Mouse (Mus musculus) right cerebral cortex, postnatal 36 days (tissue): Measurements from ENCODE around the gene Ptgfrn.

Experiments used
- DNase-seq, 2 experiments: peaks; one replicate each; pipeline ENCODE4 v3.0.0; 2022; ENCODE audit warnings: low spot score in 2 of 2, mixed read lengths in 1 of 2

The Ptgfrn gene

GRCm38 (mm10) chr3:101078344-101078743, 31.7 kb downstream of the Ptgfrn start:
- no peak for DNase-seq

GRCm38 (mm10) chr3:101077710-101078100, 32.4 kb downstream of the Ptgfrn start:
- DNase-seq = no peak

- DNase-seq = no peak
These were observed 32.9 kb downstream of the Ptgfrn start for GRCm38 (mm10) chr3:101076966-101077709.

GRCm38 (mm10) chr3:101075866-101076265, 34.2 kb downstream of the Ptgfrn start:
- no peak for DNase-seq

GRCm38 (mm10) chr3:101073384-101073783, 36.7 kb downstream of the Ptgfrn start:
- DNase-seq = no peak

- DNase-seq = no peak
These were observed 37.4 kb downstream of the Ptgfrn start for GRCm38 (mm10) chr3:101072506-101073215.

- no peak for DNase-seq
These were observed 38.5 kb downstream of the Ptgfrn start for GRCm38 (mm10) chr3:101071576-101071975.

GRCm38 (mm10) chr3:101070796-101071235, 39.3 kb downstream of the Ptgfrn start:
- no peak for DNase-seq

- DNase-seq = no peak
These were observed 39.8 kb downstream of the Ptgfrn start for GRCm38 (mm10) chr3:101070230-101070795.

GRCm38 (mm10) chr3:101068701-101069100, 41.4 kb downstream of the Ptgfrn start:
- DNase-seq = no peak

GRCm38 (mm10) chr3:101066175-101066574, 43.9 kb downstream of the Ptgfrn start:
- DNase-seq = no peak

- DNase-seq = peak; percentile 37 to 68
These were observed 48.1 kb downstream of the Ptgfrn start for GRCm38 (mm10) chr3:101061865-101062585.

GRCm38 (mm10) chr3:101059214-101059613, 50.9 kb downstream of the Ptgfrn start:
- no peak for DNase-seq

GRCm38 (mm10) chr3:101058203-101058602, 51.9 kb downstream of the Ptgfrn start:
- DNase-seq = no peak

- DNase-seq = no peak
These were observed 54.9 kb downstream of the Ptgfrn start for GRCm38 (mm10) chr3:101055216-101055615.

- no peak for DNase-seq
These were observed 58.5 kb downstream of the Ptgfrn start for GRCm38 (mm10) chr3:101051601-101052000.

- DNase-seq = peak in 1 of 2 experiments; percentile 24
These were observed 60.1 kb downstream of the Ptgfrn start for GRCm38 (mm10) chr3:101049997-101050396.

GRCm38 (mm10) chr3:101048781-101049180, 61.3 kb downstream of the Ptgfrn start:
- no peak for DNase-seq

- peak; percentile 76 to 85 for DNase-seq
These were observed 62.3 kb downstream of the Ptgfrn start for GRCm38 (mm10) chr3:101047586-101048275.

- no peak for DNase-seq
These were observed 64.6 kb downstream of the Ptgfrn start for GRCm38 (mm10) chr3:101045431-101045830.

- no peak for DNase-seq
These were observed 65.4 kb downstream of the Ptgfrn start for GRCm38 (mm10) chr3:101044686-101045085.
